Mouse (Mus musculus): ENCODE measurements around the gene Nfkb2. TPM values are rescaled to one million over a fixed set of nuclear protein-coding genes. Genes with fewer than 3 reads are reported as not detected.
A peak's percentile ranks its signal among the peaks of the same experiment; 100 is the strongest.

Nfkb2 gene
- polyA plus RNA-seq (2014; fragmentation: Nextera tagmentation; extraction: Ambion mirVana), result 1.6 and 2.1 TPM in 2 replicates

- no peak within 1 kb of the TSS for H3K27ac ChIP-seq (replicated peaks; ENCODE audit: low read depth, low read length)
- peak within 1 kb of the TSS; percentile 42 for H3K4me3 ChIP-seq (replicated peaks; ENCODE audit: low read depth, low read length)
- H3K27me3 ChIP-seq (ENCODE audit: control insufficient read depth, insufficient read depth, low read length), result peaks cover 24% of the 10 kb centered on the region; the same call in 1 of the 2 replicates
- WGBS, result under 1% methylated on average over 39 of the region's 39 CpGs
- H3K4me1 ChIP-seq (ENCODE audit: control insufficient read depth, insufficient read depth, low read length), result peaks cover 14% of the 10 kb centered on the region
- H3K9me3 ChIP-seq (ENCODE audit: control insufficient read depth, low read length), result no peaks in the 10 kb centered on the region
- H3K9ac ChIP-seq (replicated peaks; ENCODE audit: low read length), result peak within 1 kb of the TSS; percentile 42; the same call in 1 of the 2 replicates
- no peaks in the 10 kb centered on the region for H3K36me3 ChIP-seq (ENCODE audit: control insufficient read depth, insufficient read depth, low read length)
- peak within 1 kb of the TSS; percentile 65 for H3K4me2 ChIP-seq (ENCODE audit: low read length)
- ATAC-seq (ENCODE audit: low FRiP score, low TSS enrichment), result peak; percentile 72
- peak; percentile 90 for DNase-seq
These were observed at the start of gene Nfkb2 for GRCm38 (mm10) chr19:46304216-46304841. Nfkb2 (plus strand) TSS chr19:46304320.

GRCm38 (mm10) chr19:46264762-46265161, 39.4 kb upstream of the Nfkb2 start:
- no peaks in the 10 kb centered on the region for H3K4me1 ChIP-seq (ENCODE audit: control insufficient read depth, insufficient read depth, low read length)
- no peak for ATAC-seq (ENCODE audit: low FRiP score, low TSS enrichment)
- H3K27ac ChIP-seq (replicated peaks; ENCODE audit: low read depth, low read length), result no peak overlapping the region
- H3K36me3 ChIP-seq (ENCODE audit: control insufficient read depth, insufficient read depth, low read length), result peaks cover 100% of the 10 kb centered on the region
- no peak for DNase-seq
- no peaks in the 10 kb centered on the region for H3K9me3 ChIP-seq (ENCODE audit: control insufficient read depth, low read length)
- no peak overlapping the region for H3K4me3 ChIP-seq (replicated peaks; ENCODE audit: low read depth, low read length)
- H3K27me3 ChIP-seq (ENCODE audit: control insufficient read depth, insufficient read depth, low read length), result no peaks in the 10 kb centered on the region
- no peak overlapping the region for H3K4me2 ChIP-seq (ENCODE audit: low read length)
- no peak overlapping the region for H3K9ac ChIP-seq (replicated peaks; ENCODE audit: low read length)
- whole genome bisulfite sequencing, result 94% methylated on average over 7 of the region's 7 CpGs

- Histone ChIP-seq H3K36me3 (ENCODE audit: control insufficient read depth, insufficient read depth, low read length) (peaks cover 82% of the 10 kb centered on the region), H3K9me3 (ENCODE audit: control insufficient read depth, low read length) (no peaks in the 10 kb centered on the region), H3K27me3 (ENCODE audit: control insufficient read depth, insufficient read depth, low read length) (no peaks in the 10 kb centered on the region), H3K27ac (replicated peaks; ENCODE audit: low read depth, low read length) (no peak overlapping the region), H3K4me2 (ENCODE audit: low read length) (no peak overlapping the region), H3K4me3 (replicated peaks; ENCODE audit: low read depth, low read length) (no peak overlapping the region), H3K4me1 (ENCODE audit: control insufficient read depth, insufficient read depth, low read length) (no peaks in the 10 kb centered on the region), H3K9ac (replicated peaks; ENCODE audit: low read length) (no peak overlapping the region)
- ATAC-seq (ENCODE audit: low FRiP score, low TSS enrichment), result no peak
- DNase-seq, result peak; percentile 17
These were observed 28.8 kb upstream of the Nfkb2 start for GRCm38 (mm10) chr19:46275307-46275706.

GRCm38 (mm10) chr19:46282081-46282849, 21.9 kb upstream of the Nfkb2 start:
- no peak overlapping the region for H3K4me3 ChIP-seq (replicated peaks; ENCODE audit: low read depth, low read length)
- DNase-seq (no peak), ATAC-seq (ENCODE audit: low FRiP score, low TSS enrichment) (no peak)
- no peaks in the 10 kb centered on the region for H3K9me3 ChIP-seq (ENCODE audit: control insufficient read depth, low read length)
- no peaks in the 10 kb centered on the region for H3K27me3 ChIP-seq (ENCODE audit: control insufficient read depth, insufficient read depth, low read length)
- H3K9ac ChIP-seq (replicated peaks; ENCODE audit: low read length), result no peak overlapping the region
- 96% methylated on average over 11 of the region's 11 CpGs for WGBS
- H3K36me3 ChIP-seq (ENCODE audit: control insufficient read depth, insufficient read depth, low read length), result peaks cover 95% of the 10 kb centered on the region
- H3K4me1 ChIP-seq (ENCODE audit: control insufficient read depth, insufficient read depth, low read length), result no peaks in the 10 kb centered on the region
- no peak overlapping the region for H3K27ac ChIP-seq (replicated peaks; ENCODE audit: low read depth, low read length)
- no peak overlapping the region for H3K4me2 ChIP-seq (ENCODE audit: low read length)

GRCm38 (mm10) chr19:46284686-46285085, 19.4 kb upstream of the Nfkb2 start:
- no peak overlapping the region for H3K4me2 ChIP-seq (ENCODE audit: low read length)
- no peak overlapping the region for H3K4me3 ChIP-seq (replicated peaks; ENCODE audit: low read depth, low read length)
- H3K9me3 ChIP-seq (ENCODE audit: control insufficient read depth, low read length), result no peaks in the 10 kb centered on the region
- no peak overlapping the region for H3K9ac ChIP-seq (replicated peaks; ENCODE audit: low read length)
- ATAC-seq (ENCODE audit: low FRiP score, low TSS enrichment), result no peak
- no peak overlapping the region for H3K27ac ChIP-seq (replicated peaks; ENCODE audit: low read depth, low read length)
- DNase-seq, result no peak
- peaks cover 76% of the 10 kb centered on the region for H3K36me3 ChIP-seq (ENCODE audit: control insufficient read depth, insufficient read depth, low read length)
- no peaks in the 10 kb centered on the region for H3K27me3 ChIP-seq (ENCODE audit: control insufficient read depth, insufficient read depth, low read length)
- WGBS, result 93% methylated on average over 4 of the region's 4 CpGs
- H3K4me1 ChIP-seq (ENCODE audit: control insufficient read depth, insufficient read depth, low read length), result no peaks in the 10 kb centered on the region

- Histone ChIP-seq H3K27ac (replicated peaks; ENCODE audit: low read depth, low read length) (no peak overlapping the region), H3K36me3 (ENCODE audit: control insufficient read depth, insufficient read depth, low read length) (peaks cover 66% of the 10 kb centered on the region), H3K4me1 (ENCODE audit: control insufficient read depth, insufficient read depth, low read length) (no peaks in the 10 kb centered on the region), H3K27me3 (ENCODE audit: control insufficient read depth, insufficient read depth, low read length) (no peaks in the 10 kb centered on the region), H3K9me3 (ENCODE audit: control insufficient read depth, low read length) (no peaks in the 10 kb centered on the region), H3K9ac (replicated peaks; ENCODE audit: low read length) (no peak overlapping the region), H3K4me2 (ENCODE audit: low read length) (no peak overlapping the region), H3K4me3 (replicated peaks; ENCODE audit: low read depth, low read length) (no peak overlapping the region)
- no peak for DNase-seq
- WGBS, result 92% methylated on average over 7 of the region's 7 CpGs
- ATAC-seq (ENCODE audit: low FRiP score, low TSS enrichment), result no peak
These were observed 18.5 kb upstream of the Nfkb2 start for GRCm38 (mm10) chr19:46285631-46286030.

- peaks cover 63% of the 10 kb centered on the region for H3K36me3 ChIP-seq (ENCODE audit: control insufficient read depth, insufficient read depth, low read length)
- H3K4me1 ChIP-seq (ENCODE audit: control insufficient read depth, insufficient read depth, low read length), result no peaks in the 10 kb centered on the region
- no peaks in the 10 kb centered on the region for H3K27me3 ChIP-seq (ENCODE audit: control insufficient read depth, insufficient read depth, low read length)
- no peak overlapping the region for H3K4me2 ChIP-seq (ENCODE audit: low read length)
- no peaks in the 10 kb centered on the region for H3K9me3 ChIP-seq (ENCODE audit: control insufficient read depth, low read length)
- H3K4me3 ChIP-seq (replicated peaks; ENCODE audit: low read depth, low read length), result no peak overlapping the region
- 94% methylated on average over 6 of the region's 6 CpGs for WGBS
- no peak overlapping the region for H3K27ac ChIP-seq (replicated peaks; ENCODE audit: low read depth, low read length)
- H3K9ac ChIP-seq (replicated peaks; ENCODE audit: low read length), result no peak overlapping the region
- DNase-seq (no peak), ATAC-seq (ENCODE audit: low FRiP score, low TSS enrichment) (no peak)
These were observed 18.1 kb upstream of the Nfkb2 start for GRCm38 (mm10) chr19:46286047-46286446.

- DNase-seq, result no peak
- Histone ChIP-seq H3K36me3 (ENCODE audit: control insufficient read depth, insufficient read depth, low read length) (peaks cover 54% of the 10 kb centered on the region), H3K4me1 (ENCODE audit: control insufficient read depth, insufficient read depth, low read length) (no peaks in the 10 kb centered on the region), H3K27ac (replicated peaks; ENCODE audit: low read depth, low read length) (no peak overlapping the region), H3K4me2 (ENCODE audit: low read length) (no peak overlapping the region), H3K4me3 (replicated peaks; ENCODE audit: low read depth, low read length) (no peak overlapping the region), H3K9ac (replicated peaks; ENCODE audit: low read length) (no peak overlapping the region), H3K9me3 (ENCODE audit: control insufficient read depth, low read length) (no peaks in the 10 kb centered on the region), H3K27me3 (ENCODE audit: control insufficient read depth, insufficient read depth, low read length) (no peaks in the 10 kb centered on the region)
- WGBS, result 90% methylated on average over 3 of the region's 3 CpGs
- ATAC-seq (ENCODE audit: low FRiP score, low TSS enrichment), result no peak
These were observed 17.2 kb upstream of the Nfkb2 start for GRCm38 (mm10) chr19:46286926-46287325.

GRCm38 (mm10) chr19:46287566-46287965, 16.6 kb upstream of the Nfkb2 start:
- no peak overlapping the region for H3K9ac ChIP-seq (replicated peaks; ENCODE audit: low read length)
- no peak overlapping the region for H3K27ac ChIP-seq (replicated peaks; ENCODE audit: low read depth, low read length)
- H3K36me3 ChIP-seq (ENCODE audit: control insufficient read depth, insufficient read depth, low read length), result peaks cover 47% of the 10 kb centered on the region
- DNase-seq (no peak), ATAC-seq (ENCODE audit: low FRiP score, low TSS enrichment) (no peak)
- no peaks in the 10 kb centered on the region for H3K4me1 ChIP-seq (ENCODE audit: control insufficient read depth, insufficient read depth, low read length)
- H3K9me3 ChIP-seq (ENCODE audit: control insufficient read depth, low read length), result no peaks in the 10 kb centered on the region
- no peaks in the 10 kb centered on the region for H3K27me3 ChIP-seq (ENCODE audit: control insufficient read depth, insufficient read depth, low read length)
- H3K4me2 ChIP-seq (ENCODE audit: low read length), result no peak overlapping the region
- 86% methylated on average over 3 of the region's 3 CpGs for WGBS
- H3K4me3 ChIP-seq (replicated peaks; ENCODE audit: low read depth, low read length), result no peak overlapping the region
